Mouse (Mus musculus) MEL (cell line): ENCODE data around the gene Gnb5. TPM values are rescaled to one million over a fixed set of nuclear protein-coding genes. Genes with fewer than 3 reads are reported as not detected.
A peak's percentile ranks its signal among the peaks of the same experiment; 100 is the strongest.

Experiments used
- DNase-seq: peaks from one replicate; pipeline ENCODE4 v3.0.0; 2011; ENCODE audit warnings: low read depth, low spot score
- H3K27ac ChIP-seq: 2 replicates; pipeline ENCODE4 v1.5.1; 2012; ENCODE audit warnings: low read depth, mild to moderate bottlenecking, control low read depth, low read length, moderate library complexity; ENCODE audit not compliant: control insufficient read depth
- H3K27me3 ChIP-seq, 2 experiments: fragments of 150-350 bp in 1 of 2; sonication (generic) in 1 of 2; 2 replicates each; pipeline ENCODE4 v1.6.1; 2012; ENCODE audit warnings: low read length in 2 of 2, mild to moderate bottlenecking in 2 of 2, improper control_type of control experiment in 1 of 2, moderate library complexity in 1 of 2; ENCODE audit not compliant: insufficient read depth in 2 of 2, control insufficient read depth in 1 of 2
- H3K36me3 ChIP-seq, 2 experiments: 2 replicates each; pipeline ENCODE4 v1.6.1; 2012 to 2014; ENCODE audit warnings: low read length in 2 of 2, improper control_type of control experiment in 1 of 2, inconsistent platforms in 1 of 2, mild to moderate bottlenecking in 1 of 2; ENCODE audit not compliant: insufficient read depth in 2 of 2, control insufficient read depth in 1 of 2
- H3K4me1 ChIP-seq, 2 experiments: fragments of 150-350 bp in 1 of 2; sonication (generic) in 1 of 2; 2 replicates each; pipeline ENCODE4 v1.6.1; 2012; ENCODE audit warnings: low read length in 2 of 2, improper control_type of control experiment in 1 of 2, mild to moderate bottlenecking in 1 of 2; ENCODE audit not compliant: insufficient read depth in 2 of 2, control insufficient read depth in 1 of 2
- H3K4me3 ChIP-seq, 2 experiments: fragments of 150-350 bp in 1 of 2; sonication (generic) in 1 of 2; 2 replicates each; pipeline ENCODE4 v1.5.1; 2012; ENCODE audit warnings: low read depth in 2 of 2, low read length in 2 of 2, mild to moderate bottlenecking in 2 of 2, moderate library complexity in 2 of 2, control low read depth in 1 of 2, improper control_type of control experiment in 1 of 2; ENCODE audit not compliant: control insufficient read depth in 1 of 2, insufficient read depth in 1 of 2
- H3K79me2 ChIP-seq: 2 replicates; pipeline ENCODE4 v1.6.1; 2012; ENCODE audit warnings: mild to moderate bottlenecking, low read length, moderate library complexity; ENCODE audit not compliant: control insufficient read depth, poor library complexity, insufficient read depth
- H3K9ac ChIP-seq: 2 replicates; pipeline ENCODE4 v1.6.1; 2012; ENCODE audit warnings: low read depth, mild to moderate bottlenecking, control low read depth, low read length, moderate library complexity; ENCODE audit not compliant: control insufficient read depth, poor library complexity, severe bottlenecking
- H3K9me3 ChIP-seq: fragments of 150-350 bp; sonication (generic); replicated peaks from 2 replicates; pipeline ENCODE4 v1.6.1; 2012; ENCODE audit warnings: mild to moderate bottlenecking, low read length, improper control_type of control experiment, moderate library complexity; ENCODE audit not compliant: insufficient read depth
- BHLHE40 ChIP-seq: IDR thresholded peaks from 2 replicates; pipeline ENCODE4 v1.6.1; 2012; ENCODE audit warnings: low read depth, mild to moderate bottlenecking, inconsistent platforms, low read length, improper control_type of control experiment, borderline replicate concordance
- CHD1 ChIP-seq: IDR thresholded peaks from 2 replicates; pipeline ENCODE4 v1.6.1; 2012; ENCODE audit warnings: low read depth, mild to moderate bottlenecking, inconsistent platforms, low read length, improper control_type of control experiment
- CTCF ChIP-seq, 3 experiments: IDR thresholded peaks in 2 of 3; conservative IDR thresholded peaks in 1 of 3; 2 replicates each; pipeline ENCODE4 v1.5.1; 2011 to 2012; ENCODE audit warnings: low read length in 3 of 3, low read depth in 2 of 3, mild to moderate bottlenecking in 2 of 3, improper control_type of control experiment in 1 of 3, inconsistent platforms in 1 of 3, mixed read lengths in 1 of 3, moderate library complexity in 1 of 3; ENCODE audit not compliant: control insufficient read depth in 1 of 3, insufficient read depth in 1 of 3, poor library complexity in 1 of 3, severe bottlenecking in 1 of 3
- ELF1 ChIP-seq: IDR thresholded peaks from 2 replicates; pipeline ENCODE4 v1.6.1; 2014; ENCODE audit warnings: low read depth, mild to moderate bottlenecking, inconsistent platforms, low read length, improper control_type of control experiment, moderate library complexity
- EP300 ChIP-seq, 2 experiments: IDR thresholded peaks; 2 replicates each; pipeline ENCODE4 v1.6.1; 2011; ENCODE audit warnings: improper control_type of control experiment in 2 of 2, low read length in 2 of 2, low read depth in 1 of 2, mild to moderate bottlenecking in 1 of 2
- ETS1 ChIP-seq: IDR thresholded peaks from 2 replicates; pipeline ENCODE4 v1.6.1; 2012; ENCODE audit warnings: low read depth, mild to moderate bottlenecking, inconsistent platforms, low read length, improper control_type of control experiment, moderate library complexity
- HCFC1 ChIP-seq: IDR thresholded peaks from 2 replicates; pipeline ENCODE4 v1.6.1; 2012; ENCODE audit warnings: low read depth, mild to moderate bottlenecking, inconsistent platforms, low read length, improper control_type of control experiment, moderate library complexity
- KAT2A ChIP-seq: conservative IDR thresholded peaks from 2 replicates; pipeline ENCODE4 v1.6.1; 2012; ENCODE audit warnings: low read depth, low read length, improper control_type of control experiment, inconsistent platforms
- MAFK ChIP-seq: IDR thresholded peaks from 2 replicates; pipeline ENCODE4 v1.6.1; 2011; ENCODE audit warnings: low read depth, mild to moderate bottlenecking, low read length, improper control_type of control experiment, borderline replicate concordance
- MAX ChIP-seq: IDR thresholded peaks from 2 replicates; pipeline ENCODE4 v1.6.1; 2011; ENCODE audit warnings: low read length, improper control_type of control experiment
- MAZ ChIP-seq: IDR thresholded peaks from 2 replicates; pipeline ENCODE4 v1.6.1; 2012; ENCODE audit warnings: low read depth, mild to moderate bottlenecking, inconsistent platforms, low read length, improper control_type of control experiment
- MEF2A ChIP-seq: IDR thresholded peaks from 2 replicates; pipeline ENCODE4 v1.6.1; 2014; ENCODE audit warnings: low read depth, mild to moderate bottlenecking, inconsistent platforms, low read length, improper control_type of control experiment; ENCODE audit not compliant: poor library complexity, insufficient replicate concordance, severe bottlenecking; ENCODE audit errors: extremely low read depth
- MYB ChIP-seq: IDR thresholded peaks from 2 replicates; pipeline ENCODE4 v1.6.1; 2011; ENCODE audit warnings: mild to moderate bottlenecking, low read depth, low read length, improper control_type of control experiment
- NELFE ChIP-seq: IDR thresholded peaks from 2 replicates; pipeline ENCODE4 v1.6.1; 2011; ENCODE audit warnings: low read depth, low read length, improper control_type of control experiment
- NRF1 ChIP-seq: IDR thresholded peaks from 2 replicates; pipeline ENCODE4 v1.6.1; 2014; ENCODE audit warnings: low read depth, mild to moderate bottlenecking, inconsistent platforms, low read length, improper control_type of control experiment, moderate library complexity; ENCODE audit not compliant: poor library complexity, insufficient read depth, severe bottlenecking
- POLR2A ChIP-seq, 2 experiments: IDR thresholded peaks; 2 replicates each; pipeline ENCODE4 v1.6.1; 2011 to 2012; ENCODE audit warnings: low read length in 2 of 2, mild to moderate bottlenecking in 2 of 2, control low read depth in 1 of 2, improper control_type of control experiment in 1 of 2, low read depth in 1 of 2, moderate library complexity in 1 of 2; ENCODE audit not compliant: control insufficient read depth in 1 of 2, insufficient read depth in 1 of 2, poor library complexity in 1 of 2
- RAD21 ChIP-seq: IDR thresholded peaks from 2 replicates; pipeline ENCODE4 v1.6.1; 2011; ENCODE audit warnings: mild to moderate bottlenecking, low read depth, low read length, improper control_type of control experiment
- RCOR1 ChIP-seq: IDR thresholded peaks from 2 replicates; pipeline ENCODE4 v1.6.1; 2012; ENCODE audit warnings: low read depth, mild to moderate bottlenecking, inconsistent platforms, low read length, improper control_type of control experiment
- SIN3A ChIP-seq: IDR thresholded peaks from 2 replicates; pipeline ENCODE4 v1.6.1; 2012; ENCODE audit warnings: low read length, improper control_type of control experiment, inconsistent platforms
- SMC3 ChIP-seq: IDR thresholded peaks from 2 replicates; pipeline ENCODE4 v1.6.1; 2011; ENCODE audit warnings: low read depth, low read length, improper control_type of control experiment
- TCF12 ChIP-seq: IDR thresholded peaks from 2 replicates; pipeline ENCODE4 v1.6.1; 2014; ENCODE audit warnings: low read depth, mild to moderate bottlenecking, inconsistent platforms, low read length, improper control_type of control experiment, moderate library complexity
- UBTF ChIP-seq: IDR thresholded peaks from 2 replicates; pipeline ENCODE4 v1.6.1; 2012; ENCODE audit warnings: low read depth, mild to moderate bottlenecking, inconsistent platforms, low read length, improper control_type of control experiment, moderate library complexity, borderline replicate concordance; ENCODE audit not compliant: insufficient read depth
- ZC3H11A ChIP-seq: IDR thresholded peaks from 2 replicates; pipeline ENCODE4 v1.6.1; 2012; ENCODE audit warnings: low read depth, mild to moderate bottlenecking, inconsistent platforms, low read length, improper control_type of control experiment
- ZKSCAN1 ChIP-seq: IDR thresholded peaks from 2 replicates; pipeline ENCODE4 v1.6.1; 2012; ENCODE audit warnings: low read depth, mild to moderate bottlenecking, inconsistent platforms, low read length, improper control_type of control experiment, moderate library complexity
- ZMIZ1 ChIP-seq: IDR thresholded peaks from 2 replicates; pipeline ENCODE4 v1.6.1; 2012; ENCODE audit warnings: low read depth, mild to moderate bottlenecking, inconsistent platforms, low read length, improper control_type of control experiment, moderate library complexity
- polyA plus RNA-seq, 2 experiments: library from polyadenylated mRNA; stranded (reverse) in 1 of 2; unstranded in 1 of 2; fragments of >175 nt in 1 of 2; fragments of >200 nt in 1 of 2; gene quantifications; 2 replicates each; pipeline versions ENCODE4 v1.2.1 to v1.2.4; 2012; ENCODE audit warnings: low replicate concordance in 2 of 2, low read depth in 1 of 2; ENCODE audit not compliant: insufficient read length in 2 of 2, insufficient read depth in 1 of 2, missing spikeins in 1 of 2
- total RNA-seq: library from RNA; depleted of rRNA; stranded (reverse); fragments of 300-350 nt; gene quantifications from 2 replicates; pipeline ENCODE4 v1.2.3, GENCODE M21; 2012

Gene Gnb5
- total and polyA plus RNA-seq, 3 experiments: 4.0 to 6.5 TPM; not detected in 1

DNA sequence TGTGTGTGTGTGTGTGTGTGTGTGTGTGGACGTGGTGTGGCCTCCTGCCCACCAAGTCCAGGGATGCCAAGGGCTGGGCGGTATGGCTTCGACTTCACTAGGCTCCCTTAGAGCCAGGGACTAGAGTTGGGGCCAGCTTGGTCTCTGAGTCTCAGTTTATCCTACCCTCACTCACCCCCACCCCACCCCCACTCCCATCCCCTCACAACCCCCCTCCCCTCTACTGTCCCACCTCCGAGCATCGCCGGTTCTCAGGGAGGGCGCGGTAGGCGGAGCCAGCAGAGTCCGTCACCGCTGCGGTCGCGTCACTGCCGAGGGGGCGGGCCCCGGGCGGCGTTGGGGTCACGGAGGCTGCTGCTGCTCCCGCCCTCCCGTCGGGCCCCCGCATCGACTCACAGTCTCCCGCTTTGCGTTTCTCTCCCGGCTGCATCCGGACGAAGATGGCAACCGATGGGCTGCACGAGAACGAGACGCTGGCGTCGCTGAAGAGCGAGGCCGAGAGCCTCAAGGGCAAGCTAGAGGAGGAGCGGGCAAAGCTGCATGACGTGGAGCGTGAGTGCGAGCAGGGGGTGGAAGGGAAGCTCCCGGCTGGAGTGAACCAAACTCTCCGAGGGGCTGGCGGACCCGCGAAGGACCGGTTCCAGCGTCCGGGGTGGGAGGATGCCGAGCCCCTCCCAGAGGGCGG is 7.9 kb downstream of the Gnb5 start:
- DNase-seq: peak; percentile 81
- Histone ChIP-seq H3K4me1 (peaks cover 0 to 12% of the 10 kb centered on the region in 2 experiments; a peak in 3 of 4 replicates), H3K27ac (peak overlapping the region; percentile 33), H3K4me3 (peak overlapping the region; percentile 74 to 82), H3K36me3 (peaks cover 0 to 7% of the 10 kb centered on the region in 2 experiments; a peak in 2 of 4 replicates), H3K9ac (peak overlapping the region; percentile 76), H3K9me3 (no peaks in the 10 kb centered on the region), H3K27me3 (no peaks in the 10 kb centered on the region), H3K79me2 (no peaks in the 10 kb centered on the region; the same call in 1 of the 2 replicates)
- TF ChIP-seq MAFK (no peak), HCFC1 (no peak), ETS1 (no peak), ELF1 (no peak), MAZ (peak; percentile 41; the same call in 1 of the 2 replicates), ZKSCAN1 (no peak), TCF12 (no peak), SIN3A (no peak), SMC3 (no peak), NELFE (0 out of 2 replicates have a peak, but pooled peaks have one; percentile 33), ZC3H11A (no peak), CTCF (IDR thresholded peaks at IDR 0.05 in 2 of 3, conservative IDR thresholded peaks at IDR 0.05 in 1 of 3; ENCODE audit: control insufficient read depth in 1 of 3, insufficient read depth in 1 of 3, low read depth in 2 of 3, low read length in 3 of 3, poor library complexity in 1 of 3, severe bottlenecking in 1 of 3) (0 out of 6 replicates have a peak, but pooled peaks of 1 of the 3 experiments have one; percentile 1), MYB (no peak), ZMIZ1 (no peak), MAX (no peak; the same call in 1 of the 2 replicates), EP300 (IDR thresholded peaks at IDR 0.05; ENCODE audit: low read depth in 1 of 2, low read length in 2 of 2) (no peak), KAT2A (no peak), MEF2A (no peak), POLR2A (IDR thresholded peaks at IDR 0.05; ENCODE audit: control insufficient read depth in 1 of 2, insufficient read depth in 1 of 2, low read depth in 1 of 2, low read length in 2 of 2, poor library complexity in 1 of 2) (peak in 1 of 2 experiments; percentile 36; a peak in 1 of 4 replicates), NRF1 (no peak), CHD1 (no peak), UBTF (no peak), RAD21 (no peak), RCOR1 (no peak), BHLHE40 (no peak)
